Mouse (Mus musculus) erythroid progenitor cell, adult 5-6 weeks (primary cell): ENCODE data around the gene Sox2. TPM values are rescaled to one million over a fixed set of nuclear protein-coding genes. Genes with fewer than 3 reads are reported as not detected.

Source experiments
- ATAC-seq: replicated peaks from 2 replicates; pipeline ENCODE4 v1.8.0; 2016; ENCODE audit warnings: moderate number of reproducible peaks, mild to moderate bottlenecking, moderate TSS enrichment, inconsistent platforms; ENCODE audit not compliant: poor library complexity, low FRiP score, severe bottlenecking
- total RNA-seq, 2 experiments: library from RNA; stranded (forward) in 1 of 2; stranded (reverse) in 1 of 2; fragments of 150-400 nt in 1 of 2; fragments of 186-747, 209-891 nt in 1 of 2; gene quantifications; 2 replicates each; pipeline versions ENCODE4 v1.2.3 to v1.2.4; 2015 to 2017; ENCODE audit warnings: low replicate concordance in 2 of 2

Sox2 gene
- total RNA-seq, 2 experiments from 2014 or later: not detected

- ATAC-seq: no peak
Measured at GRCm38 (mm10) chr3:34658241-34658965, 8.2 kb downstream of the Sox2 start.

GRCm38 (mm10) chr3:34658966-34659535 lies 8.8 kb downstream of the Sox2 start:
- ATAC-seq: no peak

GRCm38 (mm10) chr3:34659861-34660260 lies 9.7 kb downstream of the Sox2 start:
- no peak for ATAC-seq

- no peak for ATAC-seq
Measured at GRCm38 (mm10) chr3:34660542-34661290, 10.5 kb downstream of the Sox2 start.

GRCm38 (mm10) chr3:34661341-34662007 lies 11.3 kb downstream of the Sox2 start:
- ATAC-seq: no peak

GRCm38 (mm10) chr3:34662008-34662711 lies 12.0 kb downstream of the Sox2 start:
- ATAC-seq: no peak

- ATAC-seq: no peak
Measured at GRCm38 (mm10) chr3:34662712-34663655, 12.8 kb downstream of the Sox2 start.

GRCm38 (mm10) chr3:34663701-34664635 lies 13.8 kb downstream of the Sox2 start:
- no peak for ATAC-seq

- ATAC-seq: no peak
Measured at GRCm38 (mm10) chr3:34664636-34665531, 14.7 kb downstream of the Sox2 start.

- ATAC-seq: no peak
Measured at GRCm38 (mm10) chr3:34665751-34666665, 15.8 kb downstream of the Sox2 start.

GRCm38 (mm10) chr3:34667180-34667579 lies 17.0 kb downstream of the Sox2 start:
- ATAC-seq: no peak

- ATAC-seq: no peak
Measured at GRCm38 (mm10) chr3:34667881-34668817, 17.9 kb downstream of the Sox2 start.

- no peak for ATAC-seq
Measured at GRCm38 (mm10) chr3:34671024-34671660, 20.9 kb downstream of the Sox2 start.

- no peak for ATAC-seq
Measured at GRCm38 (mm10) chr3:34678840-34679239, 28.6 kb downstream of the Sox2 start.
